Mouse (Mus musculus) naive thymus-derived CD4-positive, alpha-beta T cell, adult 5 months (primary cell): ENCODE data around the gene Zkscan5. TPM values are rescaled to one million over a fixed set of nuclear protein-coding genes. Genes with fewer than 3 reads are reported as not detected.

Source experiments
- polyA plus RNA-seq: library from polyadenylated mRNA; unstranded; fragments of 100-300 nt; shearing (Covaris generic); gene quantifications from one replicate; pipeline ENCODE4 v1.2.1, GENCODE M21; 2017

Zkscan5 gene
- 4.8 TPM for polyA plus RNA-seq

DNA sequence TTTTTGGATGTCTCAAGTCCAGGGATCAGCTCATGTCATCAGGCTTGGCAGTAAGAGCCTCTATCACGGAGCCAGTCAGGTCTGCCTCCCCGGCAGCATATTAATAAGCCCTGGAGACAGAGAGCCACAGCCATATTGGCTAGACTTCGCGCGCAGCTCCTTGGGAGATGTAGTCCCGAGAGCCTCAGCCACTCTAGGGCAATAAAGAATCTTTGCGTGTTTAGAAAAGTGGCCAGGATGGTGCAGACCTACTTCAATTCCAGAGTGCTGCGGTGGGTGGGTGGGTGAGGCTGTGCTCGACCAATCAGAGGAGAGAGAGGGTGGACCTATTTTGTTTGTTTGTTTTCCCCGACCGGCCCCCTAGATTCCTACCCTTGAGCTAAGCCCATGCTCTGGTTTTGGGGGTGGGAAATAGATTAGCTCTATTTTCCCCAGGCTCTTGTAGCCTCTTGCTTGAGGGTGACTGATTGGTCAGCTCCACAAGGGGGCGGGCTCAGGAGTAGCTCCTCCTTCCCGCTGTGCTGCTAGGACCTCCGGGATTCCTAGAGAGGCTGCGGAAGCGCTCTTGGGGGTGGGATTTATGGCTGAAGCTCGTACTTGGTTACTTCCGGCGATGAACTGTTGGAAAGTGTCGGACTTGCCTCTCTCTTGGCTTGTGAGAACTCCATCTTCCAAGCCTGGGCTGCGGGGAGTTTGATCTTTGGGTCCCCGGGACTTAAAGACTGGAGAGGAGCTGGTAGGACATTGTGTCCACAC is at the start of gene Zkscan5:
TSS of gene Zkscan5 (plus strand) at position 627 of the 756 bp plus-strand sequence.

DNA sequence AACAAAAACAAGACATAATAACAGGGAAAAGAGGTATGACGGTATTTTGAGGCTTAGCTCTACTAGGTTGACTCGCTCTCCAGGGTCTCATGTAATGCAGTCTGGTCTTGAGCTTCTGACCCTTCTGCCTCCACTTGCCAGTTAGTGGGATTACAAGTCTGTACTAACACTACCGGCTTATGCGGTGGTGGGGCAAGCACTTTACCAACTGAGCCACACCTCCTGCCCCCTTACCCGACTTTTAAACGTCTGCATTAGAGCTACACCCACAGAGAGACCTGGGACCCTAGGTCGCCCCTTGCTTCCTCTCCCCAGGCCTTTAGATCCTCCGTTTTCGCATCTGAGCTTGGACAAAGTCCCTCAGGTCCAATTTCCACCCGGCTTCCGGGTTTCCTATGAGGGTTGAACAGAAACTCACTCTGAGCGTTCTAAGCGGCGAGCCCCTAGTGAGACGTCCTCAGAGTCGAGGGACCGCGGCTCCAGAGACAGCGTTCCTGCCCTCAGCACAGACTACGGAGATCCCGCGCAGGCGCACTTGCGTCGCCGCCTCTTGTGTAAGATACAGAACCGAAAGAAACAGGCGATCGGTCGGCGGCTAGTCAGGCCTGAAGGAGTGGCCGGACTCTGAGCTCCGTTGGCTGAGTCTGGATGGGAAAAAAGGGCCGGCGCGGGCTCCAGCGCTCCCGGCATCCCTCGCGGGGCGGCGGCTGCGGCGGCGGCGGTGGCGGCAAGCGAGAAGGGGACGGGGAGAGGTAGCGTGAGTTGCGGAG is 37.6 kb upstream of the Zkscan5 start, which contains the start of the genes Ptcd1 and Cpsf4:
TSS of gene Ptcd1 (minus strand) at position 573 of the 770 bp plus-strand sequence.
TSS of gene Cpsf4 (plus strand) at position 678 of the 770 bp plus-strand sequence.

GRCm38 (mm10) chr5:145191962-145192361 is 12.4 kb upstream of the Zkscan5 start, which contains the start of gene Atp5j2:
Gene Atp5j2, minus strand, starts transcription at chr5:145192062.

GRCm38 (mm10) chr5:145201321-145201991 is 2.9 kb upstream of the Zkscan5 start, which contains the start of gene Zkscan14:
Gene Zkscan14, minus strand, starts transcription at chr5:145201868.

GRCm38 (mm10) chr5:145231367-145231871 is 27.1 kb downstream of the Zkscan5 start, which contains the start of gene Zfp655:
Gene Zfp655, plus strand, starts transcription at chr5:145231715.

Other genes starting within 250 kb of the Zkscan5 start
- 76.6 TPM for gene Smurf1, start 238.7 kb upstream of the Zkscan5 start, polyA plus RNA-seq
- gene Gm4871, start 171.8 kb upstream of the Zkscan5 start, polyA plus RNA-seq, result not detected
- gene 1700018F24Rik, start 161.6 kb upstream of the Zkscan5 start, polyA plus RNA-seq, result not detected
- 75.5 TPM for gene Arpc1a, start 120.7 kb upstream of the Zkscan5 start, polyA plus RNA-seq
- gene Kpna7, start 120.5 kb upstream of the Zkscan5 start, polyA plus RNA-seq, result 0.53 TPM
- gene Arpc1b, start 90.3 kb upstream of the Zkscan5 start, polyA plus RNA-seq, result 1,001 TPM
- 42.4 TPM for gene Pdap1, start 64.3 kb upstream of the Zkscan5 start, polyA plus RNA-seq
- 251 TPM for gene Bud31, start 64.2 kb upstream of the Zkscan5 start, polyA plus RNA-seq
- 19.8 TPM for gene Ptcd1, start 37.5 kb upstream of the Zkscan5 start, polyA plus RNA-seq
- gene Cpsf4, start 37.3 kb upstream of the Zkscan5 start, polyA plus RNA-seq, result 42.5 TPM
- 223 TPM for gene Atp5j2, start 12.5 kb upstream of the Zkscan5 start, polyA plus RNA-seq
- gene Zkscan14, start 2.7 kb upstream of the Zkscan5 start, polyA plus RNA-seq, result 77.2 TPM
- 75.0 TPM for gene Zfp655, start 27.2 kb downstream of the Zkscan5 start, polyA plus RNA-seq
- 2.0 TPM for gene Zscan25, start 75.9 kb downstream of the Zkscan5 start, polyA plus RNA-seq
- gene Cyp3a57, start 140.7 kb downstream of the Zkscan5 start, polyA plus RNA-seq, result not detected